Mouse (Mus musculus): ENCODE measurements around the gene Rbm33.
A peak's percentile ranks its signal among the peaks of the same experiment; 100 is the strongest.

Gene Rbm33

DNA sequence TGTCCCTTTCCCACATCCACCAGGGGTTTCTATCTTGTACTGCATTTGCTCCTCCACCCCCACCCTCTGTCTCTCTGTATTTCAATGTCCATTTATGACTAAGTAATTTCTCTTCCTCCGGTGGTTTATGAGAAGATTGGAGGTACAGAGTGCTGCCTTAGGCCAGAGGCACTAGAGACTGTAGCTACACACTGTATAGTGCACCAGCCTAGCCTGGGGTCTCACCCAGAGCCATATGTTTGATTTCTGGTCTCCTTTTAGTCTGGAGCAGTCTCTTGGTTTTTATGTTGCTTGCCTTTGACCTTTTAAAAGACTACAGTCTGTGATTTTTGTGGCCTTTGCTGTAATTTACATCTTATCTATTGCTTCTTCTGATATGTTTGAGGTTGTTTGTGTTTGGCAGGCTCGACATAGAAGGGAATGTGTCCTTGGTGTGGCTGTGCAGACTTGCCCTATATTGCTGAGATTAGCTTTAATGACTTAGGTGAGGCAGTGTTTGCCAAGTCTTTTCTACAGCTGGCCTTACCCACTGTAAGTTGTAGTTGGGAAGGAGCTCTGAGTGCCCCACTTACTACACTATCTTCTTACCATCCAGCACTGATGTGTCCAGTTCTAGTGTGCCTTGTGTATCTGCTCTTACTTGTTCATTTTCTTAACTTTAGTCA, 82.7 kb downstream of the Rbm33 start:
- no peak for ATAC-seq (ENCODE audit: insufficient number of reproducible peaks, low FRiP score, low TSS enrichment)

DNA sequence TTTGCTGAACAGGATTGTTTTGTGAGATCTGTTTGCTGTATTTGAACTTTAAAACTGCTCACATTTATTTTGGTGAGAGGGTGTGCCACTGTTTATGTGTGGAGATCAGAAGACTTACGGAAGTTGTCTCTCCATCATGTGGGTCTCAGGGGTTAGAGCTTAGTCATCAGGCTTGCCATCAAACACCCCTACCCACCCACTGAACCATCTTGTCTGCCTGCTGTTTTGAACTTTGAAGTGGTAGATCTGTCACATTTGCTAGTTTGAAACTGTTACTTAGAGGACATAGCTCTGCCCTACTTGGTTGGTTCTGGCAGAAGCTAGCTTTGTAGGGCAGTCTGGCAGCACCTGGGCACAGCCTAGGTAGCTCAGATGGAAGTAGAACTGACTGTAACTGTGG, 85.8 kb downstream of the Rbm33 start:
- ATAC-seq (ENCODE audit: insufficient number of reproducible peaks, low FRiP score, low TSS enrichment), result no peak

DNA sequence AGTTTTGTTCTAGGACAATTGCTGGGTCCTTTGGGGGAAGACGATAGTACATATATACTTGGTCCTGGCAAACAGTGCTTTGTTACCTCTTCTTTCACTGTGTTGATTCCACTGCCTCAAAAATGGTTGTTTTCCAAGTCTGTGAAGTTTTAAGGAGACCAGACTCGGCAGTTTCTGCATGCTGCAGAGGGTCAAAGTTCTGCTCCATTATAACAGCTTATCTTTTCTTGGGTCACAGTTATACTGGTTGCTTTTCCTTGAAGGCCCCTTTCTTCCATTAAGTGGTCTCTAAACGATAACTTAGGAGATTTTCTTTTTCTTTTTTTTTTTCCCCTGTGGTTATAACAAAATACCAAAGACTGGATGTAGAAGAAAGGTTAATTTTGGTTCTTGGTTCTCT, 89.7 kb downstream of the Rbm33 start:
- no peak for ATAC-seq (ENCODE audit: insufficient number of reproducible peaks, low FRiP score, low TSS enrichment)

DNA sequence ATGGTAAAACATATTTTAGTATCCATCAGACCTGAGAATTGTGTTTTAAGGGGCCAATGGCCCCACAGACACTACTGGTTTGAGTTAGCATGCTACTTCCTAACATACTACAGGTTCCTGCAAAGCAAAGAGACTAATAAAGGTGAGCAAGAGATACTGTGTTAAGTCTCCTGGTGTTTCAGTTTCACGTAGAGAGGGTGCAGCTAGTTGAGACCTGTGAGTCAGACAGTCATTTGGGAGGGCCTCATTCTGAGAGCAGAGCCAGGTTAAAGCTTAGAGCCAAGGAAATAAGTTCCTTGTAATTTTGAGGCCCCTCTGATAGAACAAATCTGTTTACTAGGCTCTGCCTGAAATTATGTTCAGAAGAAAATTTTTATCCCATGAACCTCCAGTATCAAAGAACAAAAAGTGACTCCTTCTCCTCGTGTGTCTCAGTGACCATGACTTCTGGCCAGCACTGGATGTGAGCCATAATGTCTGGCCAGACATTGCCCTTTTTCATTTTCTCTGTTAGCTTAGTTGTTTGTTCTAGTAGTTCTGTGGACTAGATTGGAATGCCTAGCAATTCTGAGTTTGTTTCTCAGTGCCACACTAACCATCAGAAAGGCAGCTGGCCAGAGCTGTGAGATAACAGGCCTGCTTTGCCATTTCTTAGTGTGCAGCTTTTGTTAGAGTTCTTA, 95.2 kb downstream of the Rbm33 start:
- ATAC-seq (ENCODE audit: insufficient number of reproducible peaks, low FRiP score, low TSS enrichment), result no peak

DNA sequence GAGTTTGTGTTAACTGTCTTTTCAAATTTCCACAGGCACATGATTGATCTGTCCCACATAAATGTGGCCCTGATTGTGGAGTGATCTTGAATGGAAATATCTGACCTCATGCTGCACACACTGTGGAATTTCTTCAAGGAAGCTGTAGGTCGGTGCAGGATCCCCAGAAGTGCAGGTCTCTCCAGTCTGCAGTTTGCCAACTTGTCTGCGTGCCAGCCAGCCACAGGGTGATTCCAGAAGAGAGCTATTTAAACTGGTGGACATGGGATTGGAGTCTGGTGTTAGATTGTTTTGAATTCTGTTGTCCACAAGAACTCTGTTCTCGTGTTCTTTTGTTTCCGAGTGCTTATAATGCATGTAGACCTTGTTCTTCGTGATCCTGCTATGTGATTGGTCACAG, 96.6 kb downstream of the Rbm33 start:
- no peak for ATAC-seq (ENCODE audit: insufficient number of reproducible peaks, low FRiP score, low TSS enrichment)

DNA sequence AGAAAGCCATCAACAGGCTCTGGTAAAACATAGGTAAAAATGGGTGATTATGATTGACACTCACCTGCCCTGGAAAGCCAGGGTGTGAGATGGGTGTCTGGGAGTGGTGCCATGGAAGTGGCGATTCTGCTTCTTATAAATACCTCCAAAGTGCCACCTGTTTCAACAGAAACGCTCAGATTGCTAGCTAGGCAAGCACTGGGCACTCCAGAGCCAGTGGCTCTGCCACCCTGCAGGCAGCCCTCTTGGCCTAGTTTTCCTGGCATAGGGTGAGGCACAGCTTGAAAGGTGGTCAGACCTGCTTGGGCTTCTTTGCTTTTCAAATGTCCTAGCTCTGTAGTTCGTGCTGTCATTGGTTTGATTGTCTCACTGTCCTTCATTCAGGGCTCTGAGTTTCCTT, 97.2 kb downstream of the Rbm33 start:
- ATAC-seq (ENCODE audit: insufficient number of reproducible peaks, low FRiP score, low TSS enrichment), result peak; percentile 51; the same call in 1 of the 2 replicates

DNA sequence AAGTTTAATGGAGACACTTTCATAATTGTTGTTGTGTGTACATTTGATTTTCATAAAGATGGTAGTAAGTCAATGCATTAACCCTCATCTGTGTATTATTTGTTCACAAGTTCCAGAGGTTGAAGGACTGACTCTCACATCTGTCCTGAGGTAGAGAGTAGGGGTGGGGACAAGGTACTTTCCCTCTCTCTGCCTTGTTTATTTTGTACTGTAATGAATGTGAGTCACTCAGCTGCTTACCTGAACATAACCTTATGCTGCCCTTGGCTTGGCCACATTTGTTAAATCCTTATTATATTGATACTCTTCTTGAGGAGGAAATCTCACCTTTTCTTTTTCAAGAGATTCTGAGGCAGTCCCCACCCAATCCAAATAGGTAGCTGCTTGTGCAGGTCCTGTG, 99.1 kb downstream of the Rbm33 start:
- no peak for ATAC-seq (ENCODE audit: insufficient number of reproducible peaks, low FRiP score, low TSS enrichment)

DNA sequence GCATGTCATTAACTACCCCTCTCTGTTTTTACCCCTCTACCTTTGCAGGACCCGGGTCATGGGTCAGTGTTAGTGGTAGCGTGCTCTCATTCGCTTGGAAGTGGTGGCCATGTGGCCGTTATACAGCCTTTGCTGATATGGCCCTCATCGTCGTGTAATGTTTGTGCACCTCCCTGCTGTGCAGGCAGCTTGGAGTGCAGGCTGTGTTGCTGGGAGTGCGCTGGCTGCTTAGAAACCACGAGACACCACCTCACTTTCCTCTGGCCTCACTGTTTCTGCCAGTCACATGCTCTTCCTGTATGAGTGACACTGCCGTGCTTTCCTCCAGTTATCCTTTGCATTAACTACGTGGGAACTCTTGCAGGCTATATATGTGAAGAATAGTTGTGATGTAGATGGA, 101.8 kb downstream of the Rbm33 start:
- no peak for ATAC-seq (ENCODE audit: insufficient number of reproducible peaks, low FRiP score, low TSS enrichment)

DNA sequence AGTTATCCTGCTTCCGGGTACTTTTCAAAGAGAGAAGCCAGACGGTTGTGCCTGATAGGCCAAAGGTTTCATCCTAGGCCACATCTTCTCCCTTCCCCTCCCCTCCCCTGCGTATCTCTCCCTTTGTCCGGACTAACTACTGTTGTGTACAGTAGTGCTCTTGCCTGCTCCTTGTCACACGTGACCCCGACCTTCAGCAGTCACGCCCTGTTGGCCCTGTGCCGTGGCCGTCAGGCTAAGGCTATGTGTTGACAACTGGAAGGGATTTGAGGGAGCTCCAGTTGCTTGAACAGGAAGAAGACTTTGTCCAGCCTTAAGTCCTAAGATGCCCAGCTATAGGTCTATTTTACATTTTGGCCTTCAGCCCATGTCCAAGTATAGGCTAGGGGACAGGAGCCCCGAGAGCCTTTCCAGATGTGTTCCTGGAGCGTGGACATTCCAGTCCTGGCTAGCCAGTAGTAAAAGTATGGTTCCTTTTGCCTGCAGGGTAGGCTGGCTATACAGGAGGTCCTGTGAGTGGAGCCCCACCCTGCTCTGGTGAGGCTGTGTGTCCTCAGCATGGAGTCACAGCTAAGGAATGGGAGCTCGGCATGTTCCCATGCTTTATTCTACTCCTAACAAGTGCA, 102.8 kb downstream of the Rbm33 start:
- no peak for ATAC-seq (ENCODE audit: insufficient number of reproducible peaks, low FRiP score, low TSS enrichment)

DNA sequence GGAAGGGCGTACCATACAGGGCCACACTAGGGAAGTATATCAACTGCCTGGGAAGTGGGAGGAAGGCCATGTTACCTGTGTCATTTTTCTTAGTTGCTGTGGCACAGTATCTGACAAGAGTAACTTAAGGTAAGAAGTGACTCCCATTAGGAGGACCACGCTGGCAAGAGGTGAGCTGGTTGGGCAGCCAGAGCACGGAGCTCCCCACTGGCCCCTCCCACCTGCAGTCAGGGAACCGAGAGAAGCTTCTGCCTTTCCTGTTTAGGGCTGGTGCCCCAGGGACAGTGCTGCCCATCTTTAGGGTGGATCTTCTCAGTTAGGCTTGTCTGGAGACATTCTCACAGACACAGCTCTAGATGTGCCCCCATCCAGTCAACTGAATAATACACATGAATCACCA, 106.9 kb downstream of the Rbm33 start:
- no peak for ATAC-seq (ENCODE audit: insufficient number of reproducible peaks, low FRiP score, low TSS enrichment)

DNA sequence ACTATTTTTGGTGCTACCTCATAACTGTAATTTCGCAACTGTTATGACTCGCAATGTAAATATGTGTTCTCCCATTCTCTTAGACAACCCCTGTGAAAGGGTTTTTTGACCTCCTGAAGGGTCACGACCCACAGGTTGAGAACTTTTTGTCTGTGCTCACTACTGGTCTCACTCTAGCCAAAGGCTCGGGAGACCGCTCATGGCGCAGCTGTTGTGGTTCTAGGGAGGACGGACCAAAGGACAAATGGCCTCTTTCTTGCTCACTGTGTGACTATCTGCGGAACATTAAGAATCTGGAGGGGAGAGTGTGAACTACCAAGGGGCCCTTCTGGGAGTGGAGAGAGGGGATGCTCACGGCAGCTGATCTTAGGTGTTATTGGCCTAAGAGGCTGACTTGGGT, 109.0 kb downstream of the Rbm33 start:
- no peak for ATAC-seq (ENCODE audit: insufficient number of reproducible peaks, low FRiP score, low TSS enrichment)

DNA sequence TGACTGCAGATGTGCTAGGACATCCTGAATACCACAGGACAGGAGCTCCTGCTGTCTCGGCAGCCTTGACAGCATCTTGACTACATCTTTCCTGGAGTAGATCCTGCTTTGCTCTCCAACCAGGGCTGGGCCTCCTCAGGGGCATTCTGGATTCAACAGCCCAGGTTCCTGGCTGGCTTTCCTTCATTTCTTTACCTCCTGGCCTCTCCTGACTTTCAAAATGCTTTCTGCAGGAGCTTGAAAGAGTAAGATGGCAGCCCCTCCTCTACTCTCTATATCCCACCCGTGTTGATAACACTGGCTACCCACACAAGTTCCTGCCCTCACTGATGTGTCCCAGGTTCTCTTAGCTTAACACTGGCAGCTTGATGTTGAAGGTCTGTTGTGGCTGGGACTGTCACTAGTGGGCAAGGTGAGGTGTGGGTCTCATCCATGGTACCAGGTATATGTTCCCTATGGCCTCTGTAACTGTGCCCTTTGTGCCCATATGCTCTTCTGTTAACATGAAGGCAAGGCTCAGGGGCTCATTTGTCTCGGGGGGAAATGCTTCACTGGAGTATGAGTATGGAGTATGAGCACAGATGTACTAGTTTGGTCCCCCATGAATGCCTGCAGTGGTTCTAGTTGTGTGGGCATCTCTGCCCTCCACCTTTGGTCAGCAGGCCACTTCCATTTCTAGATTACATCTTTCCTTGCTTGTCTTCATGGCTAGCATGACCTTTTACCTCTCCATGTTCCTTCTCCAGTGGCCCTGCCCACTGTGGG, 133.4 kb downstream of the Rbm33 start:
- no peak for ATAC-seq (ENCODE audit: insufficient number of reproducible peaks, low FRiP score, low TSS enrichment)

DNA sequence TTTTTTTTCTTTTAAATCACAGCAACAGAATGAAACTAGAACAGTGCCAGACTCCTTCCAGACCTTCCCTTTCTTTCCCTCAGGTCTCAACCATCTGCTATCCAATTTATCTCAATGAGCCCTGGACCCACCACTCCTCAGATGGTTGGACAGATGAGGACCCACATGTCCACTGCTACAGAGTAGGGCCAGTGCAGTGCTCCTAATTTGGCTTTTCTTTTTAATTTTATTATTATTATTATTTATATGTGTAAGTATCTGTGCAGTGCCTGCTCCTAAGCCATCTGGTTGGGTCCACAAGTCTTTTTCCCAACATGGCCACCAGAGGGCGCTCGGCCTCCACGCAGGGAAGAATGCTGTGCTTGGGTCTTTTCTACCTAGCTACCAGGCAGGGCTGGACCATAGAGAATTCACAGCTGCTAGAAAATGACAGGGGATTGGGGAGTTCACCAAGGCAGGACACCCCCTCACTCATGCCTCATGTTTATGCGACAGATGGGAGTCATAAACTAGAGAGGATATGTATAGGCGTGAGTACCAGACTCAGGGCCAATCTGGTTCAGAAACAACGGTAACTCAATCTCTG, 134.2 kb downstream of the Rbm33 start:
- ATAC-seq (ENCODE audit: insufficient number of reproducible peaks, low FRiP score, low TSS enrichment), result 0 out of 2 replicates have a peak, but pooled peaks have one; percentile 40

DNA sequence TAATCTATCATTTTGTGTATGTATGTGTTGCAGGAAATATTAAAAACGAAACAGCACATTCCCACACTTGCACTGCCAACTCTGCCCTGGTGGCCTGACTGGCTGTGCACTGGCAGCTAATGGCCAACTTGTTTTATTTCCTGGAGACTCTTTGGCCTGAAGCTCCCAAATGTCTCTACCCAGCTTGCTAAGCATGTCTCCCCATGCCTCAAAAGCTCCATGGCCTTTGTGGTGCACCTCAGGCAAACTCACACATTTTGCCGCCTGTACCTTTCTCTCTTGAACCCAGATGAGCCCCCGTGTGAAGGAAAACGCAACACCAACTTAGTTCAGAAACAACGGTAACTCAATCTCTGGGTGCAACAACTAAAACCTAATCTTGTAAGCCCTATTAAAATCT, 136.2 kb downstream of the Rbm33 start:
- ATAC-seq (ENCODE audit: insufficient number of reproducible peaks, low FRiP score, low TSS enrichment), result no peak

DNA sequence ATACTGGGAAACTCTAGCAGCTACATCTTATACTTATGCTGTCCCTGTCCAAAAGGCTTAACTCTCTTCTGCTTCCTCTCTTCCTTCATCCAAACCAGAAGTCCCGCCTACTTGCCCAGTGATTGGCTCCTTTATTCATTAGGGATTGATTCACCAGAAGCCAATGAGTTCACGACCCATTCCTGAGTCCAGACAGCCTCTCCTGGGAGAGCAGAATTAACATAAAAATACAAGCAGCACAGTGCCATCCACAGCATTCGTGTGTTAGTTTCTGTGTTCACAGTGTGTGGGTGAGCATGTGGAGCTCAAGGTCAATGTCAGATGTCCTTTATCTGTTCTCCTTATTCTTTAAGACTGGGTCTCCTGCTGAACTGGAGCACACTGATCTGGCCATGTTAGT, 136.6 kb downstream of the Rbm33 start:
- no peak for ATAC-seq (ENCODE audit: insufficient number of reproducible peaks, low FRiP score, low TSS enrichment)

DNA sequence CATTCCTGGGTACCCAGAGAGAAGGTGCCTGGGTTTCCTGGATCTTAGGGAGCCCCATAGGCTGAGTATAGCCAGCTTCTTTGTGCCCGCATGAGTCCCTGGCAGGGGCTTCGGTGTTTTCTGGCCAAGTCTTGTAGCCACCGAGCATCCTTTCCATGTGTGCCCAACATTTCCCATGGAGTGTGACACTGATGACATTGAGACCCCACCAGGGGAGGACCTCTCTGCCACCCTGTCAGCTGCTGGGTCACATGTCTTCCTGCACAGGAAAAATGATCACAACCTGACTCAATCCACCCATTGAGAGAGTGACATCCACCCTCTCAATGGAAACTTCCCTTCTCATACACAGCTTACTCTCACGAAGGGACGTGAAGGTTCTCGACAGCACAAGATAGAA, 137.6 kb downstream of the Rbm33 start:
- no peak for ATAC-seq (ENCODE audit: insufficient number of reproducible peaks, low FRiP score, low TSS enrichment)

DNA sequence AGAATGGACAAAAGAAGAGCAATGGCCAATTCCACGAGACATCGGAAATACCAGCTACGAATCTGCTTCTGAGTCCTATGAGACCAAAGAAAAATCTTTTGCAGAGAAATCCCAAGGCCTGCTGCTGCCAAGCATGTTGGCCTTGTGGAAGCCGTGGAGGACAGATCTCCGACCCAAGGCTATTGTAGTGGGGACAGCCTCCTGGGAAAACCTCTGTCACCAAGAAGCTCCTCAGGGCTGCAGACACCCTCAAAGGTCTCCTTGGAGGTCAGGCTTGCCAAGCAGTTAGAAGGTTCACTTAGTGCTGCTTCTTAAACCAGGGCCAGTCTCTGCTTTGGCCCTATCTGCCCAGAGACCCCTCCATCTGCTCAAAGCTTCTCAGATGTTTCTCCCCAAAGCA, 138.8 kb downstream of the Rbm33 start:
- no peak for ATAC-seq (ENCODE audit: insufficient number of reproducible peaks, low FRiP score, low TSS enrichment)

DNA sequence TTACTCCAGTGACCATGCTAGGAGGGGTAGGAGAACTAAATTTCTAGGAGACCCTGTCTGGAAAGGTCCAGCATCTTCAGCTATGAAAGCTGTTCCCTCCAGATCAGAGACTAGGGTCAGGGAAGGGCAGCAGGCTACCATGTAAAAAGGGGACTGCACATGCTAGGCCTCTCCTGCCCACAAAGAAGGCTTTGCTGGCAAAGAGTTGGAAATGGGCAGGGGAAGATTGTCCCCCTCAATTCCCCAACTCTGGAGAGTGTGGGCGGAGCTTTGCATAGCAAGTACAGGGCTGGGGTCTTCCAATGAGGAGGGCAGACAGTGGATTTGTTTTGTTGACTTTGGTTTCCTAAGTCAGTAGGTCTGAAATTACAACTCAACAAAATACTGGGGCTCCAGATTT, 139.4 kb downstream of the Rbm33 start:
- ATAC-seq (ENCODE audit: insufficient number of reproducible peaks, low FRiP score, low TSS enrichment), result no peak

DNA sequence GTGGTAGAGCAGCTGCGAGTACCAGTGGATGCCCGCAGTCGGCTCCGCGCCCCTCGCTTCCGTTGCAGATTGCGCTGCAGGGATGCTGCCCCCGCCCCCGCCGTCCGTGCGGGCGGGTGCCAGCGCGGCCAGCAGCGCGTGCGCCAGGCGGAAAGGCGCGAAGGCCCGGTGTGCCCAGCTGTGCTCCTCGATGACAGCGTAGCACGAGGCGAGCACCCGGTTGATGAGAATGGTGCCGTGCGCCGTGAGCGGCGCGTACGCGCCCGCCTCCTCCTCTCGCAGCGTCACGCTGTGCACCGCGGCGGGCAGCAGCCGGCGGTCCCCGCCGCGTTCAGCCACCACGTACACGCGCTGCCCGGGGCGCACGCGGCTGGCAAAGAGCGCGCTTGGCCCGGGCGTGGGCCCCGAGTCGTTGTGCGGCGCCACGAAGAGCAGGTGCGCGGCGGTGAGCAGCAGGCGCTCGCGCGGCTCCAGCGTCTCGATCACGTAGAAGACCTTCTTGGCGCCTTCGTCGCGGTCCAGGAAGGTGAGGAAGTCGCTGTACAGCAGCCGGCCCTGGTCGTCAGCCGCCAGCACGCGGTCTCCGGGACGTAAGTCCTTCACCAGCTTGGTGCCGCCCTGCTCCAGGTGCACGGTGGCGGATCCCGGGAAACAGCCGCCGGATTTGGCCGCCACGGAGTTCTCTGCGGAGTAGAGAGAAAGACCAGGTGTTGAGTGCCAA, 141.2 kb downstream of the Rbm33 start:
- no peak for ATAC-seq (ENCODE audit: insufficient number of reproducible peaks, low FRiP score, low TSS enrichment)

DNA sequence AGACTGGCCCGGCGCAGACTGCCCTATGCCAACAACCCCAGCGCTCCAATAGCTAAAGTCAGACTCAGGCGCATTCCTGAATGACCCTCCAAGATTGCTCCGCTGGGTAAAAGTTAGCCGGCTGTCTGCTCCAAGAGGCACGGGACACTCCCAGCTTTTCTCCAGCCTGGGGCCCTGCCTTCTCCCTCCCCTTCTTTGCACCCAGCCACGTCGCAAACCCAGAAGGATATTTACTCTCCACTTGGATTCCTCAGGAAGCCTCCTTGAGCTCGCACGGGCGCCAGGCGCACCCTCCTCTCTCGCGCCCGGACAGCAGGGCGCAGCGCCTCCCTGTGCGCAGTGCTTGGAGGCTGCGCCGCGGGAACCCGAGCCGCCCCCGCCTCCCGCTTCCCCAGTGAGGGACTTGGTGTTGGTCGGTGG, 141.9 kb downstream of the Rbm33 start:
- ATAC-seq (ENCODE audit: insufficient number of reproducible peaks, low FRiP score, low TSS enrichment), result no peak
